Mouse (Mus musculus) gastrocnemius, postnatal 4 days (tissue): Measurements from ENCODE around the gene AC141477.1. TPM values are rescaled to one million over a fixed set of nuclear protein-coding genes. Genes with fewer than 3 reads are reported as not detected.

Source experiments
- DNase-seq, 2 experiments: peaks; one replicate each; pipeline ENCODE4 v3.0.0; 2021 to 2022; ENCODE audit warnings: low spot score in 2 of 2, mixed read lengths in 2 of 2
- long read RNA-seq, 2 experiments: library from polyadenylated mRNA; stranded (forward); transcript quantifications; one replicate each; pipeline ENCODE4 v2.0.0; 2021
- total RNA-seq, 2 experiments: library from RNA; stranded (reverse); gene quantifications; 2 replicates each; pipeline ENCODE4 v1.2.3; 2021

The AC141477.1 gene
- not detected for total RNA-seq
- long read RNA-seq, experiment 1 = 0 reads
- long read RNA-seq, experiment 2 = 0 reads

DNA sequence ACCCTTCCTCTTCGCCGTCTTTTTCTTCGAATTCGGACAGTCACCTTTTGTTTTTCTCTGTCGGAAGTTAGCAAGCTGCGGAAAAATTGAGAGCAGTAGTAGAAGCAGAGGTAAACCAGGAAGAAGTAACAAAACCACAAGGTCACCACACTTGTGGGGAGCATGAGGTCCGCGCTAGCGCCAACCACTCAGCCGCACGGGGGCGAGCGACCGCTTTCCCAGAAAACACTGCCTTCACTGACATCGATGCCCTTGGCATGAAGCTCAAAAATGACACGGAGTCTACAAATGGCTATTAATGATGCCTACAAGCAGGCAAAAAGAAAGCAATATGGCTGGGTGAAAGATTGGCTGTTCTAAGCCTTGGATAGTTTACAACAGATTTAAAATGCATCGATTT lies at the start of gene AC141477.1:
TSS of gene AC141477.1 (minus strand) at position 164 of the 400 bp plus-strand sequence.
- DNase-seq = no peak

- DNase-seq = no peak
Measured at GRCm38 (mm10) chr10:76489205-76489604, 49.0 kb upstream of the AC141477.1 start.

DNA sequence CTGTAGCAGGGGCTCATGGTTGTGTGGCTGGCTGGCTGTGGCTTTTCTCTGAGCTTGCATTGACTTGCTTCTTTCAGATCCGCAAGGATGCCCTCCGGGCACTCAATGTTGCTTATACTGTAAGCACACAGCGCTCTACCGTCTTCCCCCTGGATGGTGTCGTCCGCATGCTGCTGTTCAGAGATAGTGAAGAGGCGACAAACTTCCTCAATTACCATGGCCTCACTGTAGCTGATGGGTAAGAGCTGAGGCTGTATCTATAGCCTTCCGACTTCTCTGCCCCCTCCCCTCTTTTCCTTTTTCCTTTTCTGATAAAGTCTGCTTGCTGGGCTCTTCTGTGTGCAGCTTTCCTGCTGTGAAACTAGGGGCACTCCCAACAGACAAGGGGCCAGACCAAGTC lies 48.0 kb upstream of the AC141477.1 start:
- no peak for DNase-seq

DNA sequence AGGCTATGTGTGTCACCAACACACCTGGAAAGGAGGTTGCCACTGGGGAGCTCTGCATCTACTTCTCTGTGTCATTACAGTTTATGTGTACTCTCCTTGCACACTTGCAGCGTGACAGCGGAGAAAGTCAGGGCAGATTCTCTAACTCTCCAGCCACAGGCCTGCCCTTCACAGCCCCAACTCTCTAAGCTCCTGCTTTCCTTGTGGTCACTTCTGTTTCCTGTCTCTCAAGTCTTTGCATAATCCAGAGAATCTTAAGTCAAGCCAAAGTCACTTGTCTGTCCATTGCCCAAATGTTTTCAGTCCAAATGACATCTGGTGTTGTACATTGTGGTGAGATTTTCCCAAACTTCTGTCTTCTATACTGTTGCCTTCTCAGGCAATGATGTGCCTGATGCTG lies 46.1 kb upstream of the AC141477.1 start:
- DNase-seq = no peak

DNA sequence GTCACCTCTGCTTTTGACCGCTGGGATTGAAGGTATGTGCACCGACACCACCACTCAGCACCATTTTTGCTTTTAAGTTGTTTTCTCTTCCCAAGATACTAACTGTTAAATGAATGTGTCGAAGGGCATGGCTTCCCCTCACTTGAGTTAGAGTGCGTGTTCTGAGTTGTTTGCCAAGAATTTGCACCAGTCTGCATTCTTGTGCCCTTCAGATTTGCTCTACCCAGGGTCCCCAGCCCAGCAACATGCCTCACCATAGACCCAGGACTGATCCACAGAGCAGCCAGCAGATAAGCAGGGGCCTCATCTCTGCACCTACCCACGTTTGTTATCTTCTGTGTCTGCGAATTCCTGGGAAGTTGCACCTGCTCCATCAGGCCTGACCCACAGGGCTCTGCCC lies 41.2 kb upstream of the AC141477.1 start:
- no peak for DNase-seq

DNA sequence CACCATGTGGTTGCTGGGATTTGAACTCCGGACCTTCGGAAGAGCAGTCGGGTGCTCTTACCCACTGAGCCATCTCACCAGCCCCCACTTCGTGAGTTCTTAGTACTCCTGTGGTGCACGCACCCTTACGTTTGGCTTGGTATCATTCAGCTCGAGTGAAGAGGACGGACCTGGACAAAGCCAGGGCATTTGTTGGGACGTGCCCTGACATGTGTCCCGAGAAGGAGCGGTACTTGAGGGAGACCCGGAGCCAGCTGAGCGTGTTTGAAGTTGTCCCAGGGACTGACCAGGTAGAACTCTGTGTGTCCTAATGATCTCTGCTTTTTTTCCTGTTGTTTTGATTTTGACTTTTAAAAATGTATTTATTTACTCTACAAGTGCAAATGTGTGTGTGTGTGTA lies 40.6 kb upstream of the AC141477.1 start:
- DNase-seq = no peak

DNA sequence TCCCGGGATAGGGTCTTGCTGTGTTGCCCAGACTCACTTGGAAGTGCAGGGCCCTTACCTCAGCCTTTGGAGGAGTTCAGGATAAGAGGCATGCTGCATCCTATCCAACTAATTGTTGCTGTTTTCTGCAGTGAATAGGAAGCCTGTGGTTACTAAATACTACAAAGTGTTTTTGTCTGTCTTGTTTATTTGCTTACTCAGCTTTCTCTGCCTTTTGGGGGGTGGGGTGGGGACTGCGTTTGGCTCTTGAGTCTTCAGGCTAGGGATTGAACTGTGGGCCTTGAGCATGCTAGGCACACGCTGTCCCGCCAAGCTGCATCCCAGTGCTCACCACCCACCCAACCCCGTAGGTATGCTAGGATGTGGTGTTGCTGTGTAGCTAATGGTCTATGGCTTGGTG lies 33.5 kb upstream of the AC141477.1 start:
- DNase-seq = no peak

DNA sequence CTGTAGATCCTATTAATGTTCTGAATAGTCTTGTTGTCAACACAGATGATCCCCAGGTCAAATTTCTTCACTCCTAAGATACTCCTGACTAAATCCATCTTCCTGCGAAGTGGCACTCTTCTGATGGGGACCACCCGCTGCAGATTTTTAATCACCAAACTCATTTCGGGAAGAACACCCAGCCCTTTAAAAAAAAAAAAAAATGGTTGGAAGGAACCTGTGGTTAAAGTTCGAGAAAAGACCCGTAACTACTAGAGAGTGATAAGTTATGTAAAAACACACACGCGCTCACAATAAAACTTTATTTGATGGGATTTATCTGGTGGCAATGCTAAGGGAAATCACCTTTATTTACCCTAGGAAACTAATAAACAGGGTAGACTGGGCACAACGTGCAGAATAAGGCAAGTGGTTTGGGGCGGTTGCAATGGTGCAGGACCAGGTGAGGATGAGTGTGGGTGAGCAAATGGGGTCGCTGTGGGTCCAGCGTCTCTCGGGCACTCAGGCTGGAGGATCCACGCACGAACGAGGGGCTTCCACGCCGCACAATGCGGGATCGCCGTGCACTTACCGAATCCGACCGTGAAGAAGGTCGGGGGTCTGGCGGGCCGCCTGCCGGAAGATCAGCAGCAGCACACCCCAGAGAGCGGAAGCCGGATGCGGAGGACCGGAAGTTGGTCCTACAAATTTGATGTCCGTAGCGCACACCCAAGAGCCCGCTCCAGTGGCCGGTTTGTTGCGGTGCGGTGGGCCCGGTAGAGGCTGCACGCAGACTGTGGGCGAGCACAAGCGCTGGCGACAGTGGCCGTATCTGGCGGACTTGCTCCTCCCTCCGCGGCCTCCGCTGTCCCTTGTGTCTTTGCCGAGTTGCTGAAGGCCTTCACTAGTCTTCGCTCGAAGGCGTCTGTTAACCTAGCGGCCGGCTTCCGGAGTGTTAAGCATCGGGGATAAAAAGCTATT lies 28.2 kb upstream of the AC141477.1 start, which contains the start of the genes Mcm3ap and Ybey:
TSS of gene Mcm3ap (plus strand) at position 725 of the 960 bp plus-strand sequence.
TSS of gene Ybey (minus strand) at position 912 of the 960 bp plus-strand sequence.
- DNase-seq = peak; percentile 71 to 89

GRCm38 (mm10) chr10:76462721-76463120 lies 22.5 kb upstream of the AC141477.1 start:
- no peak for DNase-seq

DNA sequence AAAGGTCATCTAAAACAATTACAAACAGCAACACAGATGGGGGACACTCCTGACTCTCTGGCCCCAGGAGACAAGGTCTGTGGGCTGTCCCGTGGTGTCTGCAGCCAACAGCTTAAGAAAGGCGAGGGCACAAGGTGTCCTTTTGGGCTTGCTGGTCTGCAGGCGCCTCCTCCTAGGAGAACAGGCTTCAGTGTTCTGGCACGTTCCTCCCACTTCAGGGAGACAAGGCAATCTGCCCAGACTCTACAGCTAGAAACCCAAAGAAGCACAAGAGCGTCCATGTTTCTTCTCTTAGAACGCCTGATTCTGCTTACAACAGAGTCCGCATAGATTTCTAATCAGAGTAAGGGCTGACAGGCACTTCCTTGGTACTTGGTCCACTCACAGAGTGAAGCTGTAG lies 22.1 kb upstream of the AC141477.1 start:
- no peak for DNase-seq

- DNase-seq = no peak
Measured at GRCm38 (mm10) chr10:76461255-76461654, 21.0 kb upstream of the AC141477.1 start.

DNA sequence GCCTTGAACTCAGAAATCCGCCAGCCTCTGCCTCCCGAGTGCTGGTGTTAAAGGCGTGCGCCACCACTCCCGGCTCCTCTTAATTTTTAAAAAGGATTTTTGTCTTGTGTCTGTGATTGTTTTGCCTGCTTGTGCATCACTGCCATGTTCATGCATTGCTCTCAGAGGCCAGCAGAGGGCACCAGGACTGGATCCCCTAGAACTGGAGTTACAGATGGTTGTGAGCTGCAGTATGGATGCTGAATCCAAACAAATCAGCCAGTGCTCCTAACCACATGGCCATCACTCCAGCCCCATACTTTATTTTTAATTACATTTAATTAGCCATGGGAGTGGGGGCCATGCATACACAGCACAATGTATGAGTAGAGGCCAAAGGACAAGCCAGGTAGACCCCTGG lies 15.0 kb upstream of the AC141477.1 start:
- peak in 1 of 2 experiments; percentile 37 for DNase-seq

DNA sequence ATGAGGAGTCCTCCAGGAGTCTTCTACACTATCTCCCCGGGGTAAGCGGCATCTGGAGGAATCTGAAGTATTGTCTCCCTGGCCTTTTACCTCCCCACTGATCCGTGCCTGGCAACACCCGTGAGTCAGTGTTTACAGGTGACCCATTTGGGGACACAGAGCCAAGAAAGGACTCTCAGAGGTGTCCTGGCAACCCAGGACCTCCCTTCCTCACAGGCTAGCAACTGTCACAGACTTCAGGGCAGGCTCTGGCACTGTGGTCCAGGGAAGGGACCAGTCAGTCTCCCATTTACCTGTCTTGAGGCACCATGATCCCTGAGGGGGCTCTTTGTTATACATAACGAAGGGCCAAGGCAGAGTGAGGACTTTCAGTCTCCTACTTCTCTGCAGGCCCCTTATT lies 8.6 kb upstream of the AC141477.1 start, which contains the start of gene 2610028H24Rik:
TSS of gene 2610028H24Rik (plus strand) at position 231 of the 400 bp plus-strand sequence.
- DNase-seq = no peak

GRCm38 (mm10) chr10:76447406-76448229 lies 7.4 kb upstream of the AC141477.1 start:
- DNase-seq = no peak

- DNase-seq = no peak
Measured at GRCm38 (mm10) chr10:76445996-76446681, 5.9 kb upstream of the AC141477.1 start.

DNA sequence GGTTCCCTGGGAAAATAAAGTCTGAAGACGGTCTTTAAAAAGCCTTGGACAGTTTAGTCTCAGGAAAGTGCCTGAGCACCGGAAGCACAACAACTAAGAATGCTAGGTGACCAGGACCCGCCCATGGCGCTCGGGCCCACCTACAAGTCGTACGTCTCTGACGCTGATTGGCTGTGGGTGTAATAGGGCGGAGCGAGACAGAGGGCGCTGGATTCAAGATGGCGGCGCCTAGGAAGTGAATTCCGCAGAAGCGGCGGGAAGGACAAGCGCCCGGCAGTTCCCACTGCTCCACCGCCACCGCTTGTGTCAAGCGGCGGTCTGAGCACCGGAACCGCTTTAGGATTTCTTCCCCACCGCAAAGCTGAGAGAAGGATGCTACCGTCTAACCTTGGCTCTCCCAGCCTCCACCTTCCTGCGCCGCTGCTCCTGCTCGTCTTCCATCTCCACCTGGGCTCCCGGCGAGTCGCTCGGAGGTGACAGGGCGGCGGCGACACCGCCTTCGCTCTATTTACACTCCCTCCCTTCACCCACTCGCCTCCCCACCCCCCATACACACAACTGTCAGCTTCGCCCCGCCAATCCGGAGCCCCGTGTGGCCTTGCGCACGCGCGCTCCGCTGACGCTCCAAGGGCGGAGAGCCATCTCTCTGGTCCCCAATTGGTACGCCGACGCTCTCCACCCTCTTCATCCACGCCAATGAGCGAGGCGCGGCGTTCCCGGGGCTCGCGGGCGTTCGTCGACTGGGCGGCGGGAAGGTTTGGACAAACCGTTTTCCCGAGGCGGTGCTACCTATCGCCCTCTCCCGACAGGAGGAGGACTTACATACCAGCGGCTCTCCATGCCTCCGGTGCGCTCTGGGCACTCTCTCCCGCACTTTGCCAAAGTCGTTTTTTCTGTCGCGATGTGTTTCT lies 2.2 kb upstream of the AC141477.1 start, which contains the start of gene Pcnt:
TSS of gene Pcnt (minus strand) at position 609 of the 911 bp plus-strand sequence.
- peak; percentile 95 to 98 for DNase-seq

GRCm38 (mm10) chr10:76439107-76439890 lies 945 bp downstream of the AC141477.1 start:
- DNase-seq = no peak

GRCm38 (mm10) chr10:76433925-76434324 lies 6.3 kb downstream of the AC141477.1 start:
- DNase-seq = no peak

GRCm38 (mm10) chr10:76425674-76426073 lies 14.6 kb downstream of the AC141477.1 start:
- DNase-seq = no peak
